Mouse (Mus musculus) embryo, embryonic 9.5 days (tissue): ENCODE results near the gene Gm20708.
"Not testable (repeated sequence)": the region's sequence is repeated elsewhere in the genome, so short reads cannot be mapped to it uniquely, and the experiment has no call there.

Experiments used
- DNase-seq: peaks from one replicate; pipeline ENCODE4 v3.0.0-alpha.2; 2017; ENCODE audit errors: extremely low spot score

The Gm20708 gene

GRCm38 (mm10) chr11:117832086-117832969 lies 22.9 kb downstream of the Gm20708 start:
- peak; percentile 90 for DNase-seq

- DNase-seq: not testable (repeated sequence)
Observed at GRCm38 (mm10) chr11:117833509-117833908, 24.0 kb downstream of the Gm20708 start.

- no peak for DNase-seq
Observed at GRCm38 (mm10) chr11:117834086-117834485, 24.6 kb downstream of the Gm20708 start.

DNA sequence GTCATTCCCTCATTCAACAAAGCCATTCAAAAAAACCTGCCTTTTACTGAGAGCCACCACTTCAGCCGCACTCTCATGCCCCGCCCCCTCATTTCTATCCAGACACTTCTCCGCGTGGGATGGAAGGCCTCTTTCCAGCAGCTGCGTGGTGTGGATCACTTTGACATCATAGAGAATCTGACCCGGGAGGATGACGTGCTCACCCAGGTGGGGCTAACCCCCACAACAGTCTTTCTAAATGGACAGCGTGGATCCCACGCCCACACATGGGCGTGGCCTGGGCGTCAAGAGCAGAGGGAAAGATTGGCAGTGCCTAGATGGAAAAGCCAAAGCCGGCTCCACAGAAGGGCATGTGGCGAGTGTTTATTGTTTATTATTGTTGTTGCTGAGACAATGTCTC lies 26.8 kb downstream of the Gm20708 start:
- no peak for DNase-seq

DNA sequence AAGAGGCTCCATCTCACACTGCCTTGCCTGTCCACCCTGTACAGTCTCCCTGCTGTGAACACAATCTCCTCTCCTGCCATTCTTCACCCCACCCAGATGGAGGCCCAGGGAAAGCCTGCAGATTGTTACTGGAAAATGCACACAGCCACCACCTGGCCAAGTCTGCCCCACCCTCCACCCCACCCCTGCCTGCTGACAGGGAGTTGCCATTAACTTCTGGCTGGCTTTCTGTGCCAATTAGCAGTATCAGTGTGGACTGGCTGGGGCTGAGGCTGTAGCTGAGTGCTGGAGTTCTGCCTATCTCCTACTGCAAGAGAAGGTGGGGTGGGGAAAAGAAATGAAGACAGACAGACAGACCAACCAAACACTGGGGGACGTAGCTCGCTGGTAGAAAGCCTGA lies 29.1 kb downstream of the Gm20708 start:
- DNase-seq: no peak

DNA sequence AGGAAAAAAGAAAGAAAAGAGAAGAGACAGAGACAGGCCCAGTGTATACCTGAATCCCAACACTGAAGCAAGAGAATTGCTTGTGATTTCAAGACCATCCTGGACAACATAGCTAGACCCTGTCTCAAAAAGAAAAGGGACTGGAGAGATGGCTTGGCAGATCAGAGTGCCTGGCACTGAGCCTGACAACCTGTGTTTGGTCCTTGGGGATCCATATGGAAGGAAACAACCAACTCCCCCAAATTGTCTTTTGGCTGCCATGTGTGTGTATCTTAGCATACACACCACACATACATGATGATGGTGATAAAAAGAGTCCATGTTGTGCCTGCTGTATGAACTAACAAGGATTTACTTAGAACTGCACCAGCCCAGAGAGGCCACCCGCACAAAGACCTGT lies 29.6 kb downstream of the Gm20708 start:
- no peak for DNase-seq

DNA sequence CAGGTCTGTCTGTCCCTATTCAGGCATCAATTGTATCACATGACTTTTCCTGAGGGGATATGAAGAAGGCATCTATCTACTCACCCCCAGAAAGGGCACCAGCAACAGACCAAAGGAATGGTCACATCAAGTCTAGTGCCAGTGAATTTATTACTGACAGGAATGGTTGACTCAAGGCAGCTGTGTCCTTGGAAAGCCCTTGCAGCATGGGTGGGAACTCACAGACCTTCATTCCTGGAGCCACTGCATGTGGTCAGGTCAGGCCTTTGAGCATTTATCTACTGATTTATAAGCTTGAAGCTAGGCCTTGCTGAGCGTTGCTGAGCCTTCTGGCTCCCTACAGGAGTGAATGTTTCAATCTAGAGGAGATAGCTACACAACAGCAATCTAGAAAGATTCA lies 31.4 kb downstream of the Gm20708 start:
- DNase-seq: no peak

DNA sequence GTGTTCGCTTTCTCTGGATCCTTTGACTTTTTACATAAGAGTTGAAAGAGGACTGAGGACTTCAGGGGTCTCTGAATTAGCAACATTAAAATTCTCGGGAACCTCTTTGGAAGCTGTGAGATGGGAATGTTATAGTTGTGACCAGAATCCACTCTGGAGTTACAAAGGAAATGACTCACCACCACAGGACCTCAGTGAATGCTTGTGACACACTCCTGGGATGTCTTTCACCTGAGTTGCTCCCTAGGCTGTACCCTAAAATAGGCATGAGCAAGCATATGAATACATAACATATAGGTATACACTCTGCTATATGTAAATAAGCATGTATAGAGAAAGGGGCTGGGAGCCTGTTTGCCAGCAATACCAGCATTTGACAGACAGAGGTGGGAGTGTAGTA lies 34.0 kb downstream of the Gm20708 start:
- DNase-seq: no peak

- DNase-seq: no peak
Observed at GRCm38 (mm10) chr11:117844997-117845396, 35.5 kb downstream of the Gm20708 start.

GRCm38 (mm10) chr11:117845651-117846050 lies 36.2 kb downstream of the Gm20708 start:
- DNase-seq: no peak

DNA sequence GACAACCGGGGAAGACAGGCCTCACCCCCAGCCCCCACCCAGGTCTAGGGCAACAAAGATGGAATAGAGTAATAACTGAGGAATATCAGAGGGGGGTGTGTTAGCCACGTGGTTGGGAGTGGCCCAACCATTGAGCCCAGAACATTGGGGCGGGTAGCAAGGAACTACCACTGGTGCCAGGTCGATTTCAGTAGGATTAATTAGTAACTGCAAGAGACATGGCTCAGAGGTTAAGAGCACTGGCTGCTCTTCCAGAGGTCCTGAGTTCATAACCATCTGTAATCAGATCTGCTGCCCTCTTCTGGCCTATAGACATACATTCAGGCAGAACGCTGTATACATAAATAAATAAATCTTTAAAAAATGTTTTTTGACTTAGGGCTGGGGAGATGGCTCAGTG lies 37.2 kb downstream of the Gm20708 start:
- no peak for DNase-seq

GRCm38 (mm10) chr11:117847593-117848215 lies 38.2 kb downstream of the Gm20708 start:
- DNase-seq: no peak

GRCm38 (mm10) chr11:117848271-117848984 lies 39.0 kb downstream of the Gm20708 start:
- no peak for DNase-seq

DNA sequence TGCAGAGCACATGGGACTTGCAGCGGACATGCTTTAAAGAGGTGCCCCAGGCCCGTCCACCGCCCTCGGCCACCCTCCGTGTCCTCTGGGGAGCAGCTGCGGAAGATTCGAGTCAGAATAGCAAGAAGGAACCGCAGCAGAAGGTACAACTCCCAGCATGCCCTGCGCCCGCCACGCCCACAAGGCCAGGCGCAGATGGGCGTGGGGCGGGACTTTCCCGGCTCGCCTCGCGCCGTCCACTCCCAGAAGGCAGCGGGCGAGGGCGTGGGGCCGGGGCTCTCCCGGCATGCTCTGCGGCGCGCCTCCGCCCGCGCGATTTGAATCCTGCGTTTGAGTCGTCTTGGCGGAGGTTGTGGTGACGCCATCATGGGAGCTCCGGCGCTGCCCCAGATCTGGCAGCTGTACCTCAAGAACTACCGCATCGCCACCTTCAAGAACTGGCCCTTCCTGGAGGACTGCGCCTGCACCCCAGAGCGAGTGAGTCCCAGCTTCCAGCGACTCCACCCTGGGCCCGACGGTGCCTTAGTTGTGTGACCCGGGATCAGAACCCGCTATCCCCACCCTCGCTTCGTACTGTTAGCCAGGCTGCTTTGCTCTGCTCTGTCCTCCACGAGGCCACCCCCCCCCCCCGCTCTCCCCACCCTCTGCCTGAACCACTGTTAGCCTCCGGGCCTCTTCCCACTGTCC lies 39.7 kb downstream of the Gm20708 start, which contains the start of gene Birc5:
Birc5 (plus strand) TSS at position 267 of the 687 bp plus-strand sequence.
- peak; percentile 97 for DNase-seq

DNA sequence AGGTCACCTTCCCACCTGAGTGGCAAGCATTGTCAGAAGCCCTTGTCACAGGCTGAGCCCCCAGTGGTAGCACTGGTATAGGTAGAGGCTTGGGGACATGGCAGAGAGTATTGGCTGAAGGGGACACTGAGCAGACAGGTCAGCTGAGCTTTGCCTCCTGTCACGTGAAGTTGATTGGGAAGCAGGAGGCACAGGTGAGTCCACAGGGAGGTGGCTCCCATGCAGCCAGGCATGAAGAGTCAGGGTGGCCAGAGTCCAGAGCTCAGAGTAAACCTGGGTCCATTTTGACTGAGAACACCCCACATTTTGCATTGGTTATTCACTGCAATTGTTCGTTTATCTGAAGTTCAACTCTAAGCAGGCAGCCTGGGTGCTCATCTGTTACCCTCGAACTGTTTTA lies 43.4 kb downstream of the Gm20708 start:
- no peak for DNase-seq

DNA sequence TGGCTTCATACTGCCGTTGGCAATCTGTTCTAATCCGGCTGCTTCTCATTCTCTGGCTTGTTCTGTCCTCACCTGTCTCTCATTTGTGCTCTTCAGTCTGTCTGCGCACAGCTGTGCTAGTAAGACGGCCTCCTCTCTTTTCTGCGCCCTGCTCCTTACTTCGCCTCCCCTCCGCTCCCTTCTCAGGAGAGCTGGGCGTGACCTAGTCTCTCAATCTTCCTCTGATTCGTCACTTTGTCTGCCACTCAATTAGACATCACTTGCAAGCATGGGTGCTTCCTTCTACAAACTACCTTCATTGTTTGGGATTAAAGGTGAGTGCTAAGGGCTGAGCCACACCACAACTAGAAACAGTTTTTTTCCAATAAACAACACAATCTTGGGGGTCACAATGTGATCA lies 44.8 kb downstream of the Gm20708 start:
- DNase-seq: no peak

GRCm38 (mm10) chr11:117855360-117855759 lies 45.9 kb downstream of the Gm20708 start:
- DNase-seq: no peak

- DNase-seq: no peak
Observed at GRCm38 (mm10) chr11:117855975-117856374, 46.5 kb downstream of the Gm20708 start.

GRCm38 (mm10) chr11:117857462-117857861 lies 48.0 kb downstream of the Gm20708 start:
- no peak for DNase-seq

DNA sequence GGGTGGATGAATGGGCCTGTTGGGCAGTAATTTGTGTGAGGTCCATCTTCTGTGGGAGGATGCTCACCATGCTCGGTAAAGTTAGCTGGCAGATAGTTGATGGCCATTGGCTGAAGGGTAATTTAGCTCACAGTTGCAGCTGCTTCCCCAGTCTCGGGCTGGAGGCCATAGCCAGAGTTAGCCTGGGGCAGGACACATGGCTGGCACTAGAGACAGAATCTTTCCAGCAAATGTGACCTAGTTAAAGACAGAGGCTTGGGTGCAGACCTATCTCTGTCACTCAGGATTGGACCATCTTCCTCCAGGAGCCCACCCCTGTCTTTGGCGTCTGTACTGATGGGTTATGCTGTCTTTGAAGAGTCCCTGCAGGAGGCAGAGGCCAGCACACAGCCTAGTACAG lies 48.9 kb downstream of the Gm20708 start:
- DNase-seq: no peak

- no peak for DNase-seq
Observed at GRCm38 (mm10) chr11:117860601-117861000, 51.1 kb downstream of the Gm20708 start, which contains the start of gene Tmem235. Gene Tmem235 (plus strand): TSS chr11:117860752.
